Mouse (Mus musculus) lung, adult 2 months (tissue): Measurements from ENCODE around the gene Bcl2a1d.
"Not testable (repeated sequence)": the region's sequence is repeated elsewhere in the genome, so short reads cannot be mapped to it uniquely, and the experiment has no call there.

Experiments used
- CTCF ChIP-seq: fragments of 200-500 bp; IDR thresholded peaks from 2 replicates; pipeline ENCODE4 v1.5.1; 2011; ENCODE audit warnings: mild to moderate bottlenecking, low read length, control low read depth; ENCODE audit not compliant: insufficient read depth
- POLR2A ChIP-seq: fragments of 200-500 bp; IDR thresholded peaks from 2 replicates; pipeline ENCODE4 v1.6.1; 2011; ENCODE audit warnings: low read depth, mild to moderate bottlenecking, control low read depth, low read length, borderline replicate concordance; ENCODE audit errors: extremely low read depth

DNA sequence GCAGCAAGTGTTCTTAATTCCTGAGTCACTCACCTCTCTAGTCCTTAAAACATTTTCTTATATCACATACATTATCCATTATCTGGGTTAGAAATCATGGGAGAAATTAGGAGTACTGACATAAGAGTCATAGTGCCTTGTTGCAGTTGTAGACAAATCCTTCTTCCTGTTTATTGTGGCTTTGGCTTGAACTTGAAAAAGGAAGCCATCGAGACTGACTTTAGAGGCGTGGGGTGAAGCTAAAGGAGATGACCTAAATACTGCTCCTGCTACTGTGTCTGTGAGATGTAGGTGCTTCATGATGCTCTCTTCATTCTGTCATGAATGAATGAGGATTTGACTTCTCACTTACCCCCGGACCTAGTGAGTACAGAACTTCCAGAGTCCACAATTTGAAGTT is 620 bp upstream of the Bcl2a1d start:
- TF ChIP-seq POLR2A, CTCF: not testable (repeated sequence)
